Mouse (Mus musculus) T-helper 2 cell (primary cell): ENCODE measurements at regions not wholly inside any gene's neighbourhood (a gene's known extent, or its start where the extent isn't known, plus 50 kb on each side); places are given as distances from the start of the nearest gene placed in this dataset.
"Not testable (repeated sequence)": the region's sequence is repeated elsewhere in the genome, so short reads cannot be mapped to it uniquely, and the experiment has no call there.

Experiments
- in situ Hi-C: fragments of 300-600 bp; cut with MboI, MseI; formaldehyde crosslinking; loops from one replicate; pipeline ENCODE4 v1.15.1; 2025; ENCODE audit warnings: high pct_unique_total_duplicates

- in situ Hi-C loops = no loop called here
These were observed 66.7 kb upstream of the Chmp2b start for GRCm38 (mm10) chr16:65629186-65629585.

GRCm38 (mm10) chr16:65631680-65632079 lies 69.2 kb upstream of the Chmp2b start:
- in situ Hi-C loops = loop anchor here (10.0 kb wide), 1 partner anchor 373 kb away; no protein-coding TSS in a partner anchor

- in situ Hi-C loops = not testable (repeated sequence)
These were observed 84.2 kb upstream of the Chmp2b start for GRCm38 (mm10) chr16:65646741-65647140.

- in situ Hi-C loops = no loop called here
These were observed 86.5 kb upstream of the Chmp2b start for GRCm38 (mm10) chr16:65649061-65649460.

GRCm38 (mm10) chr16:65655490-65655889 lies 93.0 kb upstream of the Chmp2b start:
- in situ Hi-C loops = no loop called here

GRCm38 (mm10) chr16:65657829-65658228 lies 95.3 kb upstream of the Chmp2b start:
- in situ Hi-C loops = no loop called here

- in situ Hi-C loops = loop anchor here (10.0 kb wide), 1 partner anchor 490 kb away; no protein-coding TSS in a partner anchor
These were observed 102.3 kb upstream of the Chmp2b start for GRCm38 (mm10) chr16:65664787-65665186.

- in situ Hi-C loops = no loop called here
These were observed 109.6 kb upstream of the Chmp2b start for GRCm38 (mm10) chr16:65672116-65672515.

GRCm38 (mm10) chr16:65683089-65683488 lies 120.6 kb upstream of the Chmp2b start:
- in situ Hi-C loops = loop anchor here (10.0 kb wide), 1 partner anchor 668 kb away; no protein-coding TSS in a partner anchor

- in situ Hi-C loops = loop anchor here (10.0 kb wide), 1 partner anchor 669 kb away; no protein-coding TSS in a partner anchor
These were observed 121.3 kb upstream of the Chmp2b start for GRCm38 (mm10) chr16:65683703-65684320.

GRCm38 (mm10) chr16:65693626-65694025 lies 121.4 kb upstream of the Vgll3 start:
- in situ Hi-C loops = no loop called here

GRCm38 (mm10) chr16:65715631-65716030 lies 99.4 kb upstream of the Vgll3 start:
- in situ Hi-C loops = no loop called here

GRCm38 (mm10) chr16:65718791-65719472 lies 96.1 kb upstream of the Vgll3 start:
- in situ Hi-C loops = no loop called here

- in situ Hi-C loops = no loop called here
These were observed 94.1 kb upstream of the Vgll3 start for GRCm38 (mm10) chr16:65720953-65721352.

GRCm38 (mm10) chr16:65725559-65726269 lies 89.3 kb upstream of the Vgll3 start:
- in situ Hi-C loops = no loop called here

- in situ Hi-C loops = no loop called here
These were observed 88.8 kb upstream of the Vgll3 start for GRCm38 (mm10) chr16:65726289-65726688.

- in situ Hi-C loops = no loop called here
These were observed 85.7 kb upstream of the Vgll3 start for GRCm38 (mm10) chr16:65729322-65729721.

- in situ Hi-C loops = no loop called here
These were observed 75.4 kb upstream of the Vgll3 start for GRCm38 (mm10) chr16:65739652-65740051.

GRCm38 (mm10) chr16:65742951-65743350 lies 72.1 kb upstream of the Vgll3 start:
- in situ Hi-C loops = no loop called here

- in situ Hi-C loops = no loop called here
These were observed 59.4 kb upstream of the Vgll3 start for GRCm38 (mm10) chr16:65755667-65756066.
